Mouse (Mus musculus) myocyte (in vitro differentiated cells): ENCODE measurements around the gene Uba52. TPM values are rescaled to one million over a fixed set of nuclear protein-coding genes. Genes with fewer than 3 reads are reported as not detected.

Experiments used
- H3K27me3 ChIP-seq: one replicate; pipeline ENCODE4 v1.6.1; 2011; ENCODE audit not compliant: control insufficient read depth, insufficient read depth, insufficient read length
- H3K36me3 ChIP-seq: one replicate; pipeline ENCODE4 v1.6.1; 2011; ENCODE audit not compliant: control insufficient read depth, insufficient read depth
- H3K4me2 ChIP-seq: one replicate; pipeline ENCODE4 v1.6.1; 2011; ENCODE audit warnings: low read depth, control low read depth
- H3K4me3 ChIP-seq: one replicate; pipeline ENCODE4 v1.5.1; 2011; ENCODE audit warnings: mild to moderate bottlenecking, control low read depth, moderate library complexity
- H3K79me2 ChIP-seq: one replicate; pipeline ENCODE4 v1.6.1; 2011; ENCODE audit not compliant: control insufficient read depth, insufficient read depth
- H3ac ChIP-seq: one replicate; pipeline ENCODE4 v1.6.1; 2011; ENCODE audit not compliant: control insufficient read depth, insufficient read length
- CEBPB ChIP-seq: IDR thresholded peaks from 2 replicates; pipeline ENCODE4 v1.6.1; 2011; ENCODE audit warnings: mild to moderate bottlenecking, moderate library complexity; ENCODE audit not compliant: poor library complexity, insufficient read depth, severe bottlenecking
- E2F4 ChIP-seq: IDR thresholded peaks from one replicate; pipeline ENCODE4 v1.6.1; 2011; ENCODE audit warnings: mild to moderate bottlenecking, control low read depth, moderate library complexity; ENCODE audit not compliant: insufficient read depth
- MAX ChIP-seq: IDR thresholded peaks from one replicate; pipeline ENCODE4 v1.6.1; 2011; ENCODE audit warnings: low read depth, mild to moderate bottlenecking, control low read depth
- MYOD1 ChIP-seq, 3 experiments: IDR thresholded peaks; one replicate each; pipeline ENCODE4 v1.6.1; 2011; ENCODE audit warnings: control low read depth in 2 of 3, low read depth in 2 of 3, mild to moderate bottlenecking in 2 of 3, moderate library complexity in 1 of 3; ENCODE audit not compliant: insufficient read length in 2 of 3, control insufficient read depth in 1 of 3
- MYOG ChIP-seq, 3 experiments: IDR thresholded peaks; one replicate each; pipeline ENCODE4 v1.6.1; 2011; ENCODE audit warnings: control low read depth in 2 of 3, low read depth in 2 of 3, mild to moderate bottlenecking in 2 of 3; ENCODE audit not compliant: insufficient read length in 2 of 3, control insufficient read depth in 1 of 3, insufficient read depth in 1 of 3
- POLR2A ChIP-seq: IDR thresholded peaks from one replicate; pipeline ENCODE4 v1.6.1; 2011; ENCODE audit warnings: low read depth, mild to moderate bottlenecking, control low read depth, moderate library complexity; ENCODE audit not compliant: insufficient read length
- POLR2AphosphoS2 ChIP-seq: IDR thresholded peaks from one replicate; pipeline ENCODE4 v1.6.1; 2011; ENCODE audit warnings: low read depth, control low read depth; ENCODE audit not compliant: insufficient read length
- REST ChIP-seq: IDR thresholded peaks from one replicate; pipeline ENCODE4 v1.6.1; 2011; ENCODE audit warnings: mild to moderate bottlenecking, control low read depth, moderate library complexity; ENCODE audit not compliant: insufficient read depth, insufficient read length
- SRF ChIP-seq: IDR thresholded peaks from one replicate; pipeline ENCODE4 v1.6.1; 2011; ENCODE audit warnings: low read depth; ENCODE audit not compliant: control insufficient read depth, insufficient read length
- TCF12 ChIP-seq: IDR thresholded peaks from one replicate; pipeline ENCODE4 v1.6.1; 2011; ENCODE audit warnings: mild to moderate bottlenecking, control low read depth; ENCODE audit not compliant: poor library complexity, insufficient read depth, severe bottlenecking
- TCF3 ChIP-seq: IDR thresholded peaks from one replicate; pipeline ENCODE4 v1.6.1; 2011; ENCODE audit warnings: low read depth, control low read depth; ENCODE audit not compliant: insufficient read length
- USF1 ChIP-seq: IDR thresholded peaks from one replicate; pipeline ENCODE4 v1.6.1; 2011; ENCODE audit warnings: low read depth, mild to moderate bottlenecking, control low read depth, moderate library complexity
- polyA plus RNA-seq: library from polyadenylated mRNA; unstranded; fragments of >200 nt; fragmentation: generic; extraction: Trizol; gene quantifications from one replicate; pipeline ENCODE4 v1.2.1, GENCODE M21; 2012; ENCODE audit warnings: missing spikeins

The Uba52 gene
- polyA plus RNA-seq, 1 experiment = 2,253 TPM

- H3ac ChIP-seq = peak overlapping the region; percentile 51
- H3K4me2 ChIP-seq = peak overlapping the region; percentile 97
- peaks cover 50% of the 10 kb centered on the region for H3K79me2 ChIP-seq
- H3K36me3 ChIP-seq = peaks cover 9% of the 10 kb centered on the region
- TF ChIP-seq POLR2A (no peak), E2F4 (no peak), POLR2AphosphoS2 (no peak), SRF (no peak), MAX (no peak), REST (no peak), TCF3 (no peak), USF1 (no peak), TCF12 (no peak), CEBPB (no peak), MYOG (IDR thresholded peaks at IDR 0.05; ENCODE audit: control insufficient read depth in 1 of 3, insufficient read depth in 1 of 3, insufficient read length in 2 of 3, low read depth in 2 of 3) (no peak), MYOD1 (IDR thresholded peaks at IDR 0.05; ENCODE audit: control insufficient read depth in 1 of 3, insufficient read length in 2 of 3, low read depth in 2 of 3) (no peak)
- peak overlapping the region; percentile 91 for H3K4me3 ChIP-seq
- H3K27me3 ChIP-seq = no peaks in the 10 kb centered on the region
These were observed 29.5 kb upstream of the Uba52 start for GRCm38 (mm10) chr8:70540013-70540506.

GRCm38 (mm10) chr8:70539077-70539813 lies 28.6 kb upstream of the Uba52 start, which contains the start of gene Ell:
Gene Ell, plus strand, starts transcription at chr8:70539457.
- Histone ChIP-seq H3K79me2 (peaks cover 44% of the 10 kb centered on the region), H3ac (peak within 1 kb of the TSS; percentile 51), H3K27me3 (no peaks in the 10 kb centered on the region), H3K4me2 (peak within 1 kb of the TSS; percentile 100), H3K4me3 (peak within 1 kb of the TSS; percentile 91), H3K36me3 (peaks cover 9% of the 10 kb centered on the region)
- TF ChIP-seq POLR2AphosphoS2 (peak; percentile 97), MYOG (IDR thresholded peaks at IDR 0.05; ENCODE audit: control insufficient read depth in 1 of 3, insufficient read depth in 1 of 3, insufficient read length in 2 of 3, low read depth in 2 of 3) (no peak), POLR2A (peak; percentile 96), E2F4 (peak; percentile 41), SRF (peak; percentile 77), MYOD1 (IDR thresholded peaks at IDR 0.05; ENCODE audit: control insufficient read depth in 1 of 3, insufficient read length in 2 of 3, low read depth in 2 of 3) (no peak)

GRCm38 (mm10) chr8:70538633-70539076 lies 28.1 kb upstream of the Uba52 start:
- Histone ChIP-seq H3K79me2 (peaks cover 41% of the 10 kb centered on the region), H3K4me2 (peak overlapping the region; percentile 100), H3K36me3 (peaks cover 9% of the 10 kb centered on the region), H3ac (peak overlapping the region; percentile 51), H3K27me3 (no peaks in the 10 kb centered on the region), H3K4me3 (peak overlapping the region; percentile 91)
- TF ChIP-seq REST (no peak), POLR2AphosphoS2 (peak; percentile 53), SRF (peak; percentile 60)

DNA sequence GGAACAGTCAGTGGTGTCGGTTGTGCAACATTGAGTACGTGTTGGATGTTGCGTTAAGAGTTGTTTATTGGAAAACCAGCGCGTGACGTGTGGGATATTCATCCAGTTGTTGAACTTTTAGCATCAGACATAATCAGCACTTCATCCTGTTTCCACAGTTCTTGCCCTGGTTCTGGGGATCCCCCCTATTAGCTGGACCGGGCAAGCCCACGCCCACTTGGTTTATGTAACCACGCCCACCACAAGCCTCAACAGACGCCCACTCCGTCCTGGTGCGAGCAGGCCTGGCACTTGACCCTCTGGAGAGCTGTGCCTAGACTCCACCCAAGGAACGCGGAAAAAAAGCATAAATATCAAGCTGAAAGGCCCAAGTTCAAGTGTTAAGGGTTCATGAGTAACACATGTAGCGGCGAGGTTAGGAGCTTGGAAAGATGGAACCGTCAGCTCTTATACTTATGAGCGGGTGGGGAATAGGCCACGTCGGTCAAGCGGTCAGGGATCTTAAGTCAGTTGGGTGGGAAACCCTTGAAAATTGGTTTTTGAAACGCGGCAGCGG lies 27.5 kb upstream of the Uba52 start:
- Histone ChIP-seq H3K79me2 (peaks cover 35% of the 10 kb centered on the region), H3ac (peak overlapping the region; percentile 51), H3K4me2 (peak overlapping the region; percentile 100), H3K36me3 (peaks cover 9% of the 10 kb centered on the region), H3K27me3 (no peaks in the 10 kb centered on the region), H3K4me3 (peak overlapping the region; percentile 91)
- TF ChIP-seq SRF = no peak
- peak; percentile 90 for TF ChIP-seq POLR2AphosphoS2
- no peak for TF ChIP-seq TCF3
- no peak for TF ChIP-seq CEBPB
- no peak for TF ChIP-seq MYOD1 (IDR thresholded peaks at IDR 0.05; ENCODE audit: control insufficient read depth in 1 of 3, insufficient read length in 2 of 3, low read depth in 2 of 3)
- TF ChIP-seq MAX = no peak
- TF ChIP-seq E2F4 = no peak
- no peak for TF ChIP-seq USF1
- TF ChIP-seq POLR2A = peak; percentile 52

- TF ChIP-seq USF1 (no peak), TCF12 (no peak), CEBPB (no peak), REST (no peak), MAX (no peak), SRF (no peak), MYOD1 (IDR thresholded peaks at IDR 0.05; ENCODE audit: control insufficient read depth in 1 of 3, insufficient read length in 2 of 3, low read depth in 2 of 3) (no peak), POLR2A (no peak), TCF3 (no peak), MYOG (IDR thresholded peaks at IDR 0.05; ENCODE audit: control insufficient read depth in 1 of 3, insufficient read depth in 1 of 3, insufficient read length in 2 of 3, low read depth in 2 of 3) (no peak), E2F4 (no peak), POLR2AphosphoS2 (no peak)
- peaks cover 20% of the 10 kb centered on the region for H3K36me3 ChIP-seq
These were observed 25.1 kb upstream of the Uba52 start for GRCm38 (mm10) chr8:70535701-70536100.

More at GRCm38 (mm10) chr8:70535701-70536100, 25.1 kb upstream of the Uba52 start:
- H3K27me3 ChIP-seq = no peaks in the 10 kb centered on the region
- no peak overlapping the region for H3K4me2 ChIP-seq
- no peak overlapping the region for H3ac ChIP-seq
- peaks cover 11% of the 10 kb centered on the region for H3K79me2 ChIP-seq
- H3K4me3 ChIP-seq = no peak overlapping the region
